Mouse (Mus musculus) mesoderm, embryonic 11.5 days (tissue): ENCODE data around the gene Rhof.
A peak's percentile ranks its signal among the peaks of the same experiment; 100 is the strongest.

Experiments
- DNase-seq: peaks from one replicate; pipeline ENCODE4 v3.0.0-alpha.2; 2012; ENCODE audit warnings: low read depth, low spot score

Rhof gene

DNA sequence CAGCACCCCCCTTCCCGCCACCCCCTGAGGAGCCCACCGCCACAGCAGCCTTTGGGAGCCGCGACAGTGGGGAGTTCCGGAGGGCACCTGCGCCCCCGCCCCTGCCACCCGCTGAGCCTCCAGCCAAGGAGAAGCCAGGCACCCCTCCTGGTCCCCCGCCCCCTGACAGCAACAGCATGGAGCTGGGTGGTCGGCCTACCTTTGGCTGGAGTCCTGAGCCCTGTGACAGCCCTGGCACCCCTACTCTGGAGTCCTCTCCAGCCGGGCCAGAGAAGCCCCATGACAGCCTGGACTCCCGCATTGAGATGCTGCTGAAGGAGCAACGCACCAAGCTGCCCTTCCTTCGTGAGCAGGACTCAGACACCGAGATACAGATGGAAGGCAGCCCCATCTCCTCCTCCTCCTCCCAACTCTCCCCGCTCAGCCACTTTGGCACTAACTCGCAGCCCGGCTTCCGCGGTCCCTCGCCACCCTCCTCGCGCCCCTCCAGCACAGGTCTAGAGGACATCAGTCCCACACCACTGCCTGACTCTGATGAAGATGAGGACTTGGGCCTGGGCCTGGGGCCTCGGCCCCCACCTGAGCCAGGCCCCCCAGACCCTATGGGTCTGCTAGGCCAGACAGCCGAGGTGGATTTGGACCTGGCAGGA, 15.7 kb upstream of the Rhof start:
- no peak for DNase-seq

DNA sequence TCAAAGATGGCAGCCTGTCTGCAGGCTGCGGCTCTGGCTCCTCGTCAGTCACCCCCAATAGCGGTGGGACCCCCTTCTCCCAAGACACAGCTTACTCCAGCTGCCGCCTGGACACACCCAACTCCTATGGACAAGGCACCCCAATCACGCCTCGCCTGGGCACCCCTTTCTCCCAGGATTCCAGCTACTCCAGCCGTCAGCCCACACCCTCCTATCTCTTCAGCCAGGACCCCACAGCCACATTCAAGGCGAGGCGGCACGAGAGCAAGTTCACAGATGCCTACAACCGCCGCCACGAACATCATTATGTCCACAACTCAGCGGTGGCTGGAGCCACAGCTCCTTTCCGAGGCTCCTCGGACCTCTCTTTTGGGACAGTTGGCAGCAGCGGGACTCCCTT, 15.1 kb upstream of the Rhof start:
- DNase-seq, result no peak

DNA sequence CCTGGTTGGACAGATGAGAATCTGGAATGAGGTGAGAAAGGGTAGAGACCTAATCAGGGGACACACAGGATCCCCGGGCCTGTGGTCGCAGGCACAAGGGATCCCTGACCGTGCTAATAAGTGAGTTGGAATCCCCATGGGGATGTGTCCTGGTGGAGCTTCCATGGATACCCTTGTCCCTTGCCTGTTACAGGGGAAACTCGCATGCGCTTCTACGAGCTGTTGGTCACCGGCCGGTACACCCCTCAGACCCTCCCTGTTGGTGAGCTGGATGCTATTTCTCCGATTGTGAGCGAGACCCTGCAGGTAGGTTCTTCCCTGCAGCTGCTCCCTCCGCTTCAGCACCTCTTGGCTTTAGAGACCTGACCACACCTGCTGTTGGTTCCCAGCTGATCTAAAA, 13.9 kb upstream of the Rhof start:
- no peak for DNase-seq

DNA sequence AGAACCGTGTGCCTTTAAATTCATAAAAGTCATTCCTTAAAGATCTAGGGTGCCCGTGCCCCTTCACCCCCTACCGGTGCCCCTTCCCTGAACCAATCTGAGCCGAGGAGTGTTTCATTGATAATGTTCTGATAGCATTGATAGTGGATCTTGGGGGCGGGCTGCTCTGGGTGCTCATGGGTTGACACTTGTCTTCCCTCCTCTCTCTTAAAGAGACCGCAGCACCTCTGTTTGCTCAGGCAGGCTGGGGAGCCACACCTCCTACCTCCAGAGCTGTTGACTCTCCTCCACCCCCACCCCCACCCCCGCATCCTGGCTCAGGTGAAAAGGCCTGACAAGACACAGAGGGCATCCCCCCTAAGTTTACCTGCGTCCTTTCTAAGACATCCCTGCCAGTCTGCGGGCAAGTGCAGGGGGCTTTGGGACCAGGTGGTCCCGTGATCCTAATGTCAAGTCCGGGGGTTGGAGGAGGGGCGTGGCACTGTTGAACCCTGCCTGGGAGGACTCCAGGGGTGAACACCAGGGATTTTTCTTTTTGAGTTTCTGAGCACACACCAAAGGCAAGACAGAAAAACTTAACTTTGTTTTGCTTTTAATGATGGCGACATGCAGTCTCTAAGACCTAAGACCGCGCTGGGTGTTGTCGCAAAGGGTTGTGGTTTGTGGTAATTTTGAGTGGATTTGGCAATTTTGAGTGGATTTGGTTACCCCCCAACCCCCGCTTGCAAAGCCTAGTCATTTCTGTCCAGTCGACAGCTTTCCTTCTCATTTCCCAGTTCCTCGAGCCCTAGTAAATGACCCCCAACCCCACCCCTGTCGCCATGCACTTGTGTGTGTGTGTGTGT, 12.5 kb upstream of the Rhof start:
- no peak for DNase-seq

DNA sequence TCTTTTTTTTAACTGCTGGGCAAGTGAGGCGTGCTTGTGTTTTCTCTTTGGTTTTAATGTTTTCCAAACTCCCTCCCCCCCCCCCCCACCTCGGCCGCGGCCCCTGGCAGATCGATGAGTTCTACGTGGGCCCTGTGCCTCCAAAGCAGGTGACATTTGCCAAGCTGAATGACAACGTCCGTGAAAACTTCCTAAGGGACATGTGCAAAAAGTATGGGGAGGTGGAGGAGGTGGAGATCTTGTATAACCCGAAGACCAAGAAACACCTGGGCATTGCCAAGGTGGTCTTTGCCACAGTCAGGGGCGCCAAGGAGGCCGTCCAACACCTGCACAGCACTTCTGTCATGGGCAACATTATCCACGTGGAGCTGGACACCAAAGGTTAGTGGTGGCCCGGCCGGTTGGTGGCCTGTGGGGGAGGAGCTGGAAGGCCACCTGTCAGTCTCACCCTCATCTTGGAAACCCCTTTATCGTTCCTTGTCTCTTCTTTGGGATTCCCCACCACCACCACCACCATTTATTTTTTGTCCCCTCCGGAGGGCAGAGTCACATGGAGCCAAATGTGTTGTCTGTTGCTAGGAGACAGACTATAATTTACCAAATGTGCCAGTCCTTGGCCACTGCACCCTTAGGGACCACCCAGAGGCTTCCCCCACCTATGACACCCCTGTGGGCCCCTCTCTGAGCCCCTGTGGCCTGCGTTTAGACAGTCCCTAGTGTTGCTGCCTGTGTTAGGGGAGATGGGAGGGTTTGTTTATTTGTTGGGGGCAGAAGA, 11.7 kb upstream of the Rhof start:
- DNase-seq, result no peak

DNA sequence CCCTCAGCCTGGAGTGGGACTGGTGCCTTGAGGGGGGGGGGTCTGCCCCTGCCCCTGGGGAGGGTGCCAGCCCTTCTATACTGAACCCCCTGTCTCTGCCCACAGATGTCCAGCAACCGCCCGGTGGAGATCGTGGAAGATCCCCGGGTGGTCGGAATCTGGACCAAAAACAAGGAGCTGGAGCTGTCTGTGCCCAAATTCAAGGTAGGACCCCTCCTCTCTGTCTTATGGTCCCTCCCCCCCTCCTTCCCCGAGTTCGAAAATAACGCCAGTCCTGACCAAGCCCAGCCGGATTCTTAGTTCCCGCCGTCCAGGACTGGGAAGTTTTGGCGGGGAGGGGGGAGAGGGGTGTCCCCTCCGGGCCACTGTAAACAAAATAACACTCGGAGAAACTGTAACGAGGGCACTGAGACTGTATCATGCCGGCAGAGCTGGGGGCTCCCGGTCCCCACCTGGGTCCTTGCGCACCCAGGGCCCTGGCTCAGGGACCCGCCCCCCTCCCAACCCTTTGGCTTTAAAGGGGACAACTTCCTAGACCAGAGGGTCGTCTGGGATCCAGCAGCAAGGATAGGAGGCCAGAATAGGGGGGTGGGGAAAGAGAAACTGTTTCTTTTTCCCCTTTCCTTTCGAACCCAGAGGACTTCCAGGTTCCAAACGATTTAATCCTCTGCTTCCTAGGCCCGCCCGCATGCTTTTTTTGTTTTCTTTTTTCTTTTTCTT, 10.9 kb upstream of the Rhof start:
- DNase-seq, result peak; percentile 71

DNA sequence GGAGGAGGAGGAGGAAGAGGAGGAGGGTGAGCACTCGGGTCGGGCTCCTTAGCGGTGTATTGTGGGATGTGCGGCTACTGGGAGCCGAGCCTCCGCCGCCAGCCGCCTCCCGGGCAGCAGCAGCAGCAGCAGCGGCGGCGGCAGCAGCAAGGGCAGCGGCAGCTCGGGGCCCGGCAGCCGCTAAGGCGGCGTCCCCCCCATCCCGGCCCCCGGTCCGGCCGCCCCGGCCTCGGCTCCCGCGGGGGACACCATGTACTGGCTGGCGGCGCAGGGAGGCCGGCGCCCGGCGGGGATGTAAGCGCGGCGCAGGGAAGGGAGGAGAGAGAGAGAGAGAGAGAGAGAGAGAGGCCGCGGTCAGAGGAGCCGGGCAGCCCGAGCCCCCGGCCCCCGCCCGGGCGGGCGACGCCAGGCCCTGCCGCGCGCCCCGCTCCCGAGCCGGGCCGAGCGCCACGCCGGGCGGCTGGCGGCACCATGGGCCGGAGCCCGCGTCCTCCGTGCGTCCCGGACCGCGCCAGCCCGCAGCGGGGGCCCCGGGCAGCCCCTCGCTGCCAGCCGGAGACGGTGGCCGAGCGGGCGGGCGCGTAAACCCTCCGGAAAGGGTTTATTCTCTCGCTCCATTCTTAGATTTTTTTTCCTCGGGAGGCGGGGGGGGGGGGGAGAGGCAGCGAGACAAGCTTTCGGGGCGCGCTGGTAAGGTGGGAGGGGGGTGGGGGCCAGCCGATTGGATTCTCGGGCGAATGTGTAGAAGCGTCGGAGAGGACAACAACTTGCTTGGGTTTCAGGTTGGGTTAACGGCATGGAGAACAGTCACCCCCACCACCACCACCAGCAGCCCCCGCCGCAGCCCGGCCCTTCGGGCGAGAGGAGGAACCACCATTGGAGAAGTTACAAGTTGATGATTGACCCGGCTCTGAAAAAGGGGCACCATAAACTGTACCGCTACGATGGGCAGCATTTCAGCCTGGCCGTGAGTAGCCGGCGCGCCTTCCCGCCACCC, 10.0 kb upstream of the Rhof start, which contains the start of gene Setd1b:
Gene Setd1b (plus strand): TSS at position 33 of the 997 bp plus-strand sequence.
- peak; percentile 66 for DNase-seq

DNA sequence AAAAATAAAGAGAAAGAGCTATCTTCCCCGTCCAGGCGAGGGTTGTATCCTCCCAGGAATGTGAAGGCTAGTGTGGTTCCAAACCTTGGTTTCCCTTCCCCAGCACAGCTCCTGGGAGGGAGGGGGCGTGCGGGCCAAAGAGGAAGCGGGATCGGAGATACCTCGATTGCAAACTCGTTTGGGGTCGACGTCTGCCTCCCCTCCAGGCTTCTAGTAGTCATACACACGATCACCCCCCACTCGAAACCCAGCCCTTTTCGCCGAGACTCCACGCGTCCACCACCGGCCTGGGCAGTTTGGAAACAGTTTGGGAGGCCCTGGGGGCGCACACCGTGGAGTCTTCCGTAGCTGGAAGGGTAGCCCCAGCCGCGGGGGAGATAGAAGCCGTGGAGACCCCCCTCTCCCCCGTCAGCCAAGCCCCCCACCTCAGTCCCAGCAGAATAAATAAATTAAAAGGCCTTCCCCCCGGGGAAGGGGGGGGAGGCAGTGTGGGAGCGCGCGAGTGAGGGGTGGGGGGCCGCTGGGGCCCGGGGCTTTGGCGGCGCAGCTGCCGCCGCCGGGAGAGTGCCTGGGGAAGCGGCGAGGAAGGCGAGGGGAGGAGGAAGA, 9.2 kb upstream of the Rhof start:
- peak; percentile 60 for DNase-seq

DNA sequence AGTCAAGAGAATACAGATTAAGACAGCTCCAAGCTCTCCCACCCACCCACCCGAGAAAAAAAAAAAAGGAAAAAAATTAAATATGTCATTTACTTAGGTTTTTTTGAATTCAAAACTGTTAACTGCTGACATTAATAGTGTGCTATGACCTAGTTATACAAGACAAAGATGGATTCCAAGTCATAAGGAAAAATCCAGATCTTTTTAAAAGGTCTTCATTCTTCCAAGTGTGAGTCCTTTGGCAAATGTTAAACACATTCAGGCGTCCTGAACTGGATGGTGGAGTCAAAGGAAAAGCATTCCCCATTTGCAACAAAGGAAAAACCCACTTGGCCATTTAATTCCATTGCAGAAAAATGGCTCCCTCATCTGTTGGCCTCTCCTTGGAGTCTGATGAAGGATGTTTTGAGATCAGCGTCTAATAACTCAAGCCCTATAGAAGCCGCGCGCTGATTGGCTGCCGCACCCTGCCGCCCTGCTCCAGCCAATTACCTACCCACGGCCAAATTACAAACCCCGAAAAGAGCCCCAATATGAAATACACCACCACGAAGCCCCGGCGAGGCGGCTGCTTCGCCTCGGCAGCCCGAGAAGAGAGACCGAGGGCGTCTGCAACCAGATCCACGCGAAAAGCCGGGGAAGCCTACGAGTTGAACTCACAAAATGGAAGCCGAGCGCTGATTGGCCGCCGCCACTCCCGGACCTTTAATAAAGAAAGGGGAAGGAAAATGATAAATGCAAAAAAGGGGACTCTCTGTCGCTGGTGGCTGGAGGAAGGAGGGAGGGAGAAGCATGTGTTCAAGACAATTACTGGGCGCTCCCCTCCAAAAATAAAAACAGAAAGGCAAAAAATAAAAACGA, 8.4 kb upstream of the Rhof start:
- peak; percentile 95 for DNase-seq

DNA sequence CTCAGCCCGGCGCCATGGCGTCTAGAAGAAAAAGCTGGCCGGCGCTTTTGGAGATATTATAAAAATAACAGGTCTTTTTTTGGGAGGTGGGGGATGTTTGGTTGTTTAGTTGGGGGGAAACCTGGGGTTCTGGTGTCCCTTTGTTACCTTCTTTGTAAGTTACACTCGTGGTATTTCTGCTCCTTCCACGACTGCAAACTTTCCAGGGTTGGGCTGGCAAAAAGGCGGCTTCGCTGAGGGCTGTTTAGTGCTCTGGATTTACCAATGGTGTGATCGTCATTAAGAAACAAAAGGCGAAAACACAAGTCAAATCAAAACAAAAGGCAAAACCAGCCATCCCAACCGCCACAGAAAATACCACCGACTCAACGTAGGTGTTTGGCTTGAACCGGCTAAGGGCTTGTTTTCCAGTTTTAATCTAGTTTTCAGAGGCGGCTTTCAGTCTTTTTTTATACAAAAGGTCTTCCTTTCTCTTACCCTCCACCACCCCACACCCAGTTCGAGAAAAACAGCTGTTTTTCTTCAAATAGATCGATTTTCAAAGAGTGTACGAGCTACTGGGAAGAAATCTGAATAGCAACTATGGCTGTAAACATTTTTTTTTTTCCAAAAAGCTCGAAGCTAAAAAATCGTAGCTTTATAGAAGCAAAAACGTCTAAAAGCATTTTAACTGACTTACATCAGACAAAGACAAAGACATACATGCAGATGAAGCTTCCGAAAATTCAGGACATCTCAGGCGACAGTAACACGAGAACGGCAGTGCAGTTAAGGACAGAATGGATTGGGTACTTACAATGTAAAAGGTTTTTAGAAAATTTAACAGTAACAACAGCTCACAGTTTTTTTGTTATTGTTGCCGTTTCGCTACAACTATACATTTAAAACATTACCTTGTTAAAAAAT, 7.5 kb upstream of the Rhof start:
- DNase-seq, result no peak

DNA sequence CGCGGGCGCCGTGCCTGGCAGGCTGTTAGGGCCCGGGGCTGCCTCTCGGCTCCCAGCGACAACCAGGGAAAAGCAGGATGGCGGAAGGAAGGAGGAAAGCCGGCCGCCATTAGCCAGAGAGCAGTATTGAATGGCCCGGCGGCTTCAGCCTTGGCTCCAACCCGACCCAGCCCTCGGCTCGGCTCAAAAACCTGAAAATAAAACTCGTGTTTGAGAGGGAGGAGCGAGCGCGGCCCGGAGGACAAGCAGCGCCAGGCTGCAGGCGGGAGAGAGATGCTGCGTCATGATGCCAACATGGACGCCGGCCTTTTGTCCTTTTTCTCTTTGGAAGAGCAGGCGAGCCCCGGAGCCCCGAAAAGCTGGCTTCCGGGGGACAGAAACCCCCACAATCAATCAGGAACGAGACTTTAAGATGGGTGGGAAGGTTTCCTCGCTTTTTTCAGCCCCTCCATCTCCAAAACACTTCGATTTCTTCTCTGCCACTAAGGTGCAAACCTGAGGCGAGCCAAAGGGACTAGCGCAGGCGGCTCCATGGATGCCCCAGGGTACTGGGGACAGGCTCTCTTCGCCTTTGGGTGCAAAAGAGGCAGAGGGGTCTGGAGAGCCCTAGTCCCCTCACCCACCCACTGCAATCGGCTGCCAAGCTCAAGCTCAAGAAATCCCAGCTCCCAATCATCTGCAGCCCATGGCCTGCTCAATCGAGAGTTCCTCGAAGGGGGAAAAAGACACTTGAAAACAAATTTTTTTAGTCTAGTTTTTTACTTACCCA, 6.6 kb upstream of the Rhof start:
- DNase-seq, result peak; percentile 77

DNA sequence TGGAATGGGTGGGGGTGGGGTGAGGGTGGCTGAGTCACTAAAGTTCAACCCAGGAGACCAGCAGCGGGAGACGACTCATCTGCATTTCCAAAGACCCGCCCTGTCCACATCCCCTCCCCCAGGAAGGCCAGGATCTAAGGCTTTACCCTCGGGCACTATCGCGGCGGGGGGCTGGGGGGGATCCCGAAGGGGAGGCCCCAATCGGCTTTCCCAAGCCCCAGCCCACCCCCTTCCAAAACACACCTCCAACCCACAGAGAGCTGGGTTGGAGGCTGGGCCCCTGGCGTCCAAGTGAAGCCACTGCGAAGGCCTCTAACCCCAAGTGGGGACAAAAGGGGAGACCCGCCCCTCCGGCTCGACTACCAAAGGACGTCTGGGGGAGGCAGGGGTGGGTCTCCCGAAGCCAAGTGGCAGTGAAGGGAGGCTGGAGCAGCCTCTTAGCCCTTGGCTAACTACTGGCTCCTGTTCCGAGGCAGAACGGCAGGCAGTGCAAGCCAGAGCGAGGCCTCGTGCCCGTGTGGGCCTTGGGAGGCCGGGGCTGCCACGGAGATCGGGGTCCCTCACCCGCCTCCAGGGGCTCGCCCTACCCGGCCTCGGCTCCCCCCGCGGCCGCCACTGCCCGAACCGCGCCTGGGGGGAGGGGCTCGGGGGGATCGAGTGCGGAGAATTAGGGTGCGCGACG, 5.9 kb upstream of the Rhof start:
- peak; percentile 91 for DNase-seq

DNA sequence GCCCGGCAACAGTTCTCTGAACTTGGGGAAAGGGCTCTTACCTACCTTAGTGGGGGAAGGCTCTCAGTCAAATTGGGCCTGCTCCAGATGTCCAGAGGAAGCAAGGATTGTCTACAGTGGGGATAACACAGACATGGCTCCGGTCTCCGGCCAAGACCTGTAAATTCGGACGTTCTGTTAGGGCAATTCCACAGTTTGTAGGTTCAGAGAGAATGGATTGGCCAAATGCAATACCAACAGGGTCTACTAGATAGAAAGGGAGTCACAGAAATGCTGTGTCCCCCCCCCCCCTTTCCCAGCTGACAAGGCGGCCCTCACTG, 5.4 kb upstream of the Rhof start:
- no peak for DNase-seq

DNA sequence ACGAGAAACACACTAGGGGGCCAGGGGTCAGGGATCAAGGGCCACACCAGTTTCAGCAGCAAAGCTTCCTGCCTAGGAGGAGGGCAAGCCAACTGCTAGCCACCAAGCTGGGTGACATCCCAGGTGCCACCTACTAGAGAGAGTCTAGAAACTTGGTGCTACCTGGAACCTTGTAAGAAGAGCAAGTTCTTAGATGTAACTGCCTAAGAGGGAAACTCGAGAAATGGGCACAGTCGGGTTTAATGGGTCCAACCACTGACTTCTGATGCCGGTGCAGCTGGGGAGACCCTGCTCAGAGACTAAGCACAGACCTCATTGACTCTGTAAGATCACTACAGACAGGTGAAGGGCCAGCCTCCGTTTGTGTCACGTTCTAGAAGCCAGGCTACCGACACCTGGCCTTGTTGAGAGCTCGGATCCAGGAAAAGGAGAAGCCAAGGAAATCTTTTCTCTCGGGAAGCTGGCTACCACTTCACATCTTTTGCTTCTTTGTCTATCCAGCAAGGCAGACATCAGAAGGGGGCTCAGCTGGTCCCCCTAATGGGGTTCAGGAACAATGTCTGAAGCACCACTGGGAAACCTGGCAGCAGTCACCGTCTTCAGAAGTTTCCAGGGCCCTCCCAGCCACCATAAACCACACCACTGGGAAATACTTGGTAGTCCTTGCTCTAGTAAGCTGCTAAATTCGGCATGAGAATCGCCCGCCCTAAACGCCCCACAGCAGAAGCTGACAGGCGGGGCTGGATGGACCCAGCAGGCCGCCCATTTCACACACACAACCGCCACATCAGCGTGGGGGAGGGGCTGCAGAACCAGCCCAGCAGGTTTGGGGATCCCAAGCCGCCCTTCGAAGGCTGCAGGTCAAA, 4.8 kb upstream of the Rhof start:
- DNase-seq, result peak; percentile 73

DNA sequence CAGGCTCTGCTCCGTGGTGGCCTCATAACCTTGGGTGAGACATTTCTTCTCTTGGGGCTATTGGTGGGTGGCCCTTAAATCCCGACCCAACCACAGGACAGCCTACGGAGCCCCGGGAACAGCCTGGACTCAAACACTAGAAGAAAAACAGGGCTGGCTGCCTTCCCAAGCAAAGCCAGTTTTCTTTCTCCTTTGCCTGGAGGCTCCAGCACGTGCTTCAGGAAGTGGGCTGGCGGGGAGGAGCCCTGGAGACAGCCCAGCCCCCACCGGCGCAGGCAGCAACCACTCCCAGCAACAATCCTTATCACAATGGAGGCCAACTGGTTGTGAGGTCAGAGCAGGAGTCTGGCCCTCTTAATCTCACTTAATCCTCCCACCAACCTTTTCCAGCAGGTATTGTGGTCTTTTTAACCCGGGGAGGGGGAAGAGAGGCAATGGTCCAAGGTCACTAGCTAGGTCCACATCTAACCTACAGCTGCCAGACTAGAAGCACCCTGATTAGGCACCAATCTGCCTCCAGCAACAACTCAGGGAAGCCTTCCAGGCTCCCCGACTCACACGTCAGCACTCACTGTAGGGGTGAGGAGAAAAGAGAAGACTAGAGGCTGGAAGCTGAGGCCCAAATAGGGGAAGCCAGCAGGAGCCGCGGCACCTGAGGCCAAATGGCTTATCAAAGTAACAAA, 4.0 kb upstream of the Rhof start:
- peak; percentile 66 for DNase-seq
